Mouse (Mus musculus) frontal cortex, postnatal 36 days (tissue): ENCODE measurements at regions not wholly inside any gene's neighbourhood (a gene's known extent, or its start where the extent isn't known, plus 50 kb on each side); places are given as distances from the start of the nearest gene placed in this dataset.

ENCODE experiments used
- DNase-seq, 2 experiments: peaks; one replicate each; pipeline ENCODE4 v3.0.0; 2022; ENCODE audit warnings: low spot score in 2 of 2

DNA sequence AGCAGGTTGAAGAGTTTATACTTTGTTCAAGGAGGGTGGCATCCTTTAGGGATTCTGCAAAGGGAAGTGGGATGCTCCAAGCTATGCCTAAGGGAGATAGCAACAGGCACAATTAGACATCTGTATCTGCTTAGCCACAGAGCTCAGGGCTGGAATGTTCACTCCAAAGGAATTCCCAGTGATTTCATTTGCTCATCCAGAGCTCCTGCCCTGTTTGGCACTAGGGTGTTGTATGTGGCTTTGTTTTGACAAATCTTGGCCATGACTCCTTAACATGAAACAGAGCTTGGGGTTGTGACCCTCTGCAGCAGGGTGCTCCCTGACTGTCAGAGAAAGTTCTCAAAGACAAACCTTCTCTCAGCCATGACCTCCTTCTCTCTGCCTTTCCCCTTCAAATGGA is 194.8 kb upstream of the 1810046K07Rik start:
- DNase-seq, result no peak

DNA sequence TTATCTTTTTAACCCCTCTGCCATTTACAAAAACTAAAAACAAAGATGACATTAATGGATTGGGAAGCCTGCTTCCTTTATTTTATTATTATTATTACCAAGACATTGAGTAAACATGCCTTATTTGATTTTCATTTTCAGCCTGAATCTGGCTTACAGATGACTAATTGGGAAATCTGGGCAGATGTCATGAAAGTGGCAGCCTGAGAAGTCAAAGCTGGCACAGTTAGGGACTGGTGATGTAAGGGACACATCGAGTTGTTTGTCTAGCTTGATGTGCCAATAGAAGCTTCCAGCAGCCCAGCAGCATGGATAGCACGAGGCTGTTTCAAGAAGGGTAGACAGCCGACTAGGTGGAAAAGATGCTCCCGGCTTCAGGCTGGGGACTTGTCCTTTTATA is 197.2 kb upstream of the 1810046K07Rik start:
- no peak for DNase-seq

DNA sequence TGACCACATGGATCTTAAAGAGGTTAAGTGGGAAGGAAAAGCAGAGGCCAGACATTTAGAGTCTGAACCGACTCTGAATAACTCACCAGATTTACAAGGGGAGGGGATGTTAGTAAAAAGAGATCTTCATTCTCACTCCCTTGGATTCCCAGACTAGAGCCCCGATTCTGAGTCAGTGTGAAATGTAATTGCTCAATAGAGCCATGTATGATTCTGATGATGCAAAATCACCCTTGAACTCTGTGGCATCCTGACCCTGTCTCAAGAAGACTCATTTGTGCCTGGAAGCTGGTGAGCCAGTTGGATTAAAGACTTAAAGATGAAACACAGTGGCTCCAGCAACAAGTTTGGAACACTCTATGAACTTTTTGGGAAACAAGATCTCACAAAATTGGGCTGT is 210.2 kb upstream of the 1810046K07Rik start:
- DNase-seq, result no peak

DNA sequence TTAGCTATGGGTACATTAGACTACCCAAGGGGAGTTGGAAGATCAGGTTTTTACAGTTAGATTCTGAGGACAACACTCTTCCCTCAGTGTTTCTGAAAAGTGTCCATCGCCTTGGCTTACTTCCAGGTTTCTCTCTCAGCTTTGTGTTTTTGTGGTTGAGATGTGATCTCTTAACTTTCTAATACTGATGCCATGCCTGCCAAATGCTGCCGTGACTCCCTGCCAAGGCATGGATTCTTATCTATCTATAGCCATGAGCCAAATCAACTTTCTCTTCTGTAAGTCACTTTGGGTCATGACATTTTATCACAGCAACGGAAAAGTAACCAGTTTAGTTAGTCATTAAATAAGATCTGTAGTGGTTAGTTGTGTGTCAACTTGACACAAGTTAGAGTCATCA is 213.2 kb upstream of the 1810046K07Rik start:
- DNase-seq, result no peak

DNA sequence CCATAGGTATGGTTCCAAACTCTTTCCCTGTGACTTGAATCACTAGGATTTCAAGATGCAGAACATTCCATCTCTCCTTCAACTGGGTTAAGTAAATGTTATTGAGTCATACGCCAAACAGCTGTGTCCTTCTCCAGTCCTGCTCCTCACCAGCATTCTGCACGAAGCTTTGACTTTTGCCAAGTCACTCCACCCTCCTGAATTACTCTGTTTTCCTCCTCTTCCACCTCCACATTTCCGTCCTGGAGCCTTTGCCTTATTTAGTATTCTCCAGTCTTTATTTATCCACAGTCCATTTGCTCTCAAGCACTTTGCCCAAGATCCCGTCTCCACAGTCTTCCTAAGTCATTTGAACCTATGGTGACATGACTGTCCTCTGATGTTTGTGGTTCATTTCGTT is 193.1 kb upstream of the Arhgap20 start:
- peak; percentile 7 to 11 for DNase-seq

DNA sequence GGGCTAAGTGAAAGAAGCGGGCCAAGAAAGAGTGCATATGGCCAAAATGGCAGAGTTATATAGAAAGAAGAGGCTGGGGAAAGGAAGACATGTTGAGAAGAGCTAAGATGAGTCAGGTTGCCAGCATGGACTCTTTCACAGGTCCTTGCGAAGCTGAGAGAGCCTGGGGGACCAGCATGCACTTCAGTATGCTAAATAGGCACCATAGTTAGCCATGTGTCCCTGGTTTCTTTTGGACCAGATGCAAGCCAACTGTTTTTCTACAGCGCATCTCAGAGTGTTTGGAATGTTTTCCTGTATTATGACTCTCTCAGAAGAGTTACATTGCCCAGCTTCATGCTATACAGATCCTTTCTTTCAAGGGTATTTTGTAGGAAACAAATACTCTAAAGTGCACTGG is 183.5 kb upstream of the Arhgap20 start:
- DNase-seq, result no peak

DNA sequence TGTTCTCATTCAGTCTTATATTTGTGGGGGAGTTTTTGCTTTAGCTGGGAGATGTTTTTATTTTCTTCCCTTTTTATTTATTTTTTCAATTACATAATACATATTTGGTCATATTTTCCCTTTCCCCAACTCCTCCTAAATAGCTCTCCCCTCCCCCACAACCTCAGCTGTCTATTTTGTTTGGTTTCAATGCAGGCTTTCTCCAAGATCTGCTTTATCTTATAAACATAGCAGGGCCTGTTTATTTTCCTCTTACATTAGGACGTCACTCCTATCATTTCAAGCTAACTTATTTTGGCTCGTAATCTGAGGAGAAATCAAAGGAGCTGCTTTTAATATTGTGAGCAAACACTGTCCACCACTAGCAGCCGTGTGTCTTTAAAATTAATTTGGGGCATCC is 171.4 kb upstream of the Arhgap20 start:
- no peak for DNase-seq

DNA sequence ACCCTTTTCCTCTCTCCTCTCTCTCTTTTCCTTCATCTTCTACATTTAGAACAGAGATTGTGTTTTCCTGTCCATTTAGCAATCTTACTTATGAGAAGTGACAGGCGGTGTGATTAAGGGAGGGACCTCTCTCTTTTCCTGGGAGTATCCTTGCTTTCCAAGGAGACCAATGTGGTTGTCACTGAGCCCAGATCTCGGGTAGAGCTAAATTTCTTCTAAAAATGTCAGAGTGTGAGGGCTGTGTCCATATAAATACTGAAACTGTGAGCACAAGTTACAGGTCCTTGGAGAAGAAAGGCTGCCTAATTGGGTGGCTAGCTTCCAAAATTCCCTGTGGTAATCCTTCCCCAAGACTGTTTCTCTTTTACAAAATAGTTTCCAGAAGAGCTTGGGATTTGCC is 166.4 kb upstream of the Arhgap20 start:
- DNase-seq, result no peak

DNA sequence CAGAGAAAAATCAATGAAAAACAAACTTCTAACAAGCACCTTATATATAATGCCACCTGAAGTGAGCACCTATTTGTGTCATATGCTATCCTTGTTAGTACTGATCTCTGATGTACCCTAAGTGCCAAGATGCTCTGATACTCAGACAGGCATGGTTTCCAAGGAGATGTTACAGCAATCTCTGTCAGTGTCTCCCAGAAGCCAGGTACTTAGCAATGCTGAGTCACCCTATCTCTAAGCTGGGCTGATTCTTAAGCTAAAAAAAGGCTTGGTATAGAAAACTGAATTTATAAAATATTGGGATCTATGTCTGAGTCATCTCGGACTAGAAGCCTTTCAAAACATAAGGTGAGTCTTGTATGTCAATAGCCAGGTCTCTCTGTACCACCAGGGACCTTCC is 157.0 kb upstream of the Arhgap20 start:
- no peak for DNase-seq

DNA sequence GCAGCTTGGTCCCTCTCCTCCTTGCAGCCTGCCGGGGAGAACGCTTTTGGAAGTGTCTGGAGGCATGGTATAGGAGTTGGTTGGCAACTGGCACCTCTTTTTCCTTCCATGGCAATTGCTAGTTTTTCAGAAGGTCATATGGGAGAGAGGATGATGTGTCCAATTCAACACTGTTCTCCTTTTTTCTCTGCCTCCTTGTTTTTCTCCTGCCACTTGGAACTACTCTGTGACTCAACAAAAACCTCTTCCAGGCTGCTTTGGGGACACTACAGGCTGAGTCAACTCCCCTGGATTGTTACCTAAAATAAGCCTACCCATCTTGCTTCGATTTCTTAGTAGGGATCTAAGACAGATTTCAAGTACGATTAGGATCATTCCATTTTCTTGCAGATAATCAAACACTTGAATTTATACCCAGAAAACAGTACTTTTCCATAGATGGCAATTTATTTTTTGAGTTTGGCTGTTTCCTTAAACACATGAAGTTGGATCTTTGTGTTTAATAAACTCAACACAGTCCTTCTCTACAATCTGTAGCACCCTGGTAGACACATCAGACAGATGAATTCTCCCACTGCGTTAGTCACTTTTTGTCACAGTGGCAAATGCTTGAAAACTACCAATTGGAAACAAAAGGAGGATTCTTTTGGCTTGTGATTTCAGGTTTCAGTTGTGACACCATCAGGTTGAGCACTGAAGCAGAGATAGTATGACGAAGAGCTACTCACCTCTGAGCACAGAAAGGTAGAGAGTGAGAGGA is 156.3 kb upstream of the Arhgap20 start:
- DNase-seq, result peak in 1 of 2 experiments; percentile 20

DNA sequence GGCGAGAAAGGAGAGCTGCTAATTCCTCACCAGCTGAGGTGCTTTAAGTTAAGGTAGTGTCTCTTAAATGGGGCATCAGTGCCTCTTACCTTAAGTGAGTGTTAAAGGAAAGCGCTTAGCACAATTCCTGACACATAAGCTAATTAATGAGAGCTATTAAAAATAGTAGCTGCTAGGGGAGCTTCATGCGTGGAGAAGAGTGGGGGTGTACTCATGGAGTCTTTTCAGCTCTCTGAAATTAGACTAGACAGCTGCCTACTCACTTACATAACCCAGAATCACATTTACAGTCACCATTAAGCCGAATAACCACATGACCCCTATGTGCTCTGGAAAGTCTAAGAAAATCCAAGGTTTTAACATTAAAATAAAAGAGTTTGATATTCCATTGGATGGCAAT is 139.0 kb upstream of the Arhgap20 start:
- peak in 1 of 2 experiments; percentile 27 for DNase-seq

DNA sequence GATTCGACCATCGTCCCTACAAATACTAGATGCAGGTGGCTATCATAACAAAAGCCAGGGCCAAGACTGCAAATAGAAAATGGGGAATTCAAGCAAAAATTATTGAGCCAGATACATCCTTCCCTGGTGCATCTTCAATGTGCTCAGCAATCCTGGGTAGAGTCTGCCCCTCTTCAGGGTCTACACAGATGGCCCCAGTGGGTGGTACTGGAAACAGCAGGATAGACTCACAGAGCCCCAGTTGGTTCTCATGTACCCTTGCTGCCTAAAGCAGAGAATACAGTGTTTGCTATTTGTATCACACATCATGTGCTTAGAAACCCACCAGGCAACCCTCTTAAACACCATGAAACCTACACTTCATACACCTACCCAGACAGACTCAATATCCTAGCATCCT is 129.0 kb upstream of the Arhgap20 start:
- DNase-seq, result no peak

DNA sequence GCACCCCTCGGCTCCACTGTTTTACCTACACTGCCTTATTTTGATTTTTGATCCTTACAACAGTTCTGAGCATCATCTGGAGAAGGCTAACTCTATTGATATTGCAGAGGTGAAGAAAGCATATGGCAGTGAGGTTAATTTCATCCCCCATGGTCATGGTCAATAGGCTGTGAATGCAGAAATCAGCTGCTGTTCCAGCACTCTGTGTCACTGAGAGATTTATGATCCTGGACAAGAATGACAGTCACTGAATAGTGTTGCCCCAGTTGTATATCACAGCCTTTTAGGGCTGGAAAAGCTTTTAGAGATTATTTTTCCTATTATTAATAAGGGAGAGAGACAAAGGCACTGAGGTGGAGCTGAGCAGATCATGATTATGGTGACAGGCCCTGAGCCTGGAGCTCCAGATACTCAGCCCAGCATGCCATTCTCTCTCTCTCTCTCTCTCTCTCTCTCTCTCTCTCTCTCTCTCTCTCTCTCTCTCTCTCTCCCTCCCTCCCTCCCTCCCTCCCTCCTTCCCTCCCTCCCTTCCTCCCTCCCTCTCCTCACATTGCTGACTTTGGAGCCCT is 128.5 kb upstream of the Arhgap20 start:
- DNase-seq, result no peak

DNA sequence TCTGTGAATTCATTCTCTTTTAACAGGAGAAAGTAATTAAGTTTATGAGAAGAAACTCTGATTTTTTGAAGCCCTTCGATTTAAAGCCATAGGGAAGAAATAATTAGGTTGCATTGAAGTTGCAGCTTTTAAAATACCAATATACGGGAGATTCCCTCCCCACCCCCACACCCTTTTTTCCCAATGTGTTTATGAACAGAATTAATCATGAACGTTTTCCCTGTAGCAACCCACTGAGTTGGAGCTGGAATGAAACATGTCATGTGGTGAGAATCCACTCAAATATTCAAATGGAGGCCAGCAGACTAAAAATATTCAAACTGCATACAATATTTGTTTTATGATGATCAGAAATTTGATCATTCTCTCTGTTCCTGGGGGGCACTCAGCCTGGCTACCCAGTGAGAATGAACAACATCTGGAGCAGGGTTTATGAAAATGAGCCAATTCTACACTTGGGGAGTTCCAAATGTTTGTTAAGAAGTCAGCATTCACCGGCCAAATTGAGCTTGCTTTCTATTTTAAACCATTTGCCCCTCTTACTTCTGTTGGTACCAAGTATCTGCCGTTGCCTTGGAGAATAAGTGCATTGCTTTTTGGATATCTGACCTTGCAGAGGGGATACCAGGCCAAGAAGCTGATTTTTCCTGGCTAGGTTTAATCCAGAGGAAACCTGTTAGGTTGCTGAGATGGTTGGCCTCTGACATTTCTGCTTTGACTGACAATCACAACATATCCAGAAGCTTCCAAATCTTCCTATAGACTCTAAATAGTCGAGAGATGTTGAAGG is 127.8 kb upstream of the Arhgap20 start:
- DNase-seq, result no peak

DNA sequence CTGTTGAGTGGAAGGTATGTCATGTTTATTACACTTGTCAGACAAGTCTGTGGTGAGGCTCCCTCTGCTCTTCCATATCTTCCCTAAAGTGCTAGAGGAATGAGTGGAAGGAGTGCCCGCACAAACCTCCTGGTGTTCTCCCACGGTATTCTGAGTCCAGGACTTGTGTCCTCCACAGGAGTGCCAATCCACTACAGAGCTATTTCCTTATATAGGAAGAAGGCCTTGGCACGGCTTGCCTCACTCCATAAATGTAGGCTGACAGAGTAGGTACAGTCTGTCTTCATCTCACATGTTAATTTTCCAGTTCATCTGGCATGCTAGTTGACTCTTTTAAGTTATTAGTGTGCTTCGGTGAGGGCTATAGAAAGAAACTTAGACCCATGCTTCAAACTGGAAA is 123.4 kb upstream of the Arhgap20 start:
- DNase-seq, result peak; percentile 23 to 60

DNA sequence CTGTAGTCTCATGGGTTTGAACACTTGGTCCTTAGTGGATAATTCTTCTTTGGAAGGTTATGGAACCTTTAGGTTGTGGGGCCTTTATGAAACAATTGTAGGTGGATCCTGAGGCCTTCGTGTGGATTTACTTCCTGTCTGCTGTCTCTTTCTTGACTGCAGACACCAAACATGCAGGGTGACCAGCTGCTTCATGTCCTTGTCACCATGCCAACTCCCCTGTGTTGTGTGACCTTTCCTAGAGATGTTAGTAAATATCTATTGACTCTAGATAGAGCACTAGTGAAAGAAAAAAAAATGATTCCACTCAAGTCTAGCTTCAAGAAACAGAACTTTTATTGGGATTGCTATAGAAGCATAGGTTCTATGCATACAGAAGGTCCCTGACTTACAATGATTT is 119.7 kb upstream of the Arhgap20 start:
- no peak for DNase-seq

DNA sequence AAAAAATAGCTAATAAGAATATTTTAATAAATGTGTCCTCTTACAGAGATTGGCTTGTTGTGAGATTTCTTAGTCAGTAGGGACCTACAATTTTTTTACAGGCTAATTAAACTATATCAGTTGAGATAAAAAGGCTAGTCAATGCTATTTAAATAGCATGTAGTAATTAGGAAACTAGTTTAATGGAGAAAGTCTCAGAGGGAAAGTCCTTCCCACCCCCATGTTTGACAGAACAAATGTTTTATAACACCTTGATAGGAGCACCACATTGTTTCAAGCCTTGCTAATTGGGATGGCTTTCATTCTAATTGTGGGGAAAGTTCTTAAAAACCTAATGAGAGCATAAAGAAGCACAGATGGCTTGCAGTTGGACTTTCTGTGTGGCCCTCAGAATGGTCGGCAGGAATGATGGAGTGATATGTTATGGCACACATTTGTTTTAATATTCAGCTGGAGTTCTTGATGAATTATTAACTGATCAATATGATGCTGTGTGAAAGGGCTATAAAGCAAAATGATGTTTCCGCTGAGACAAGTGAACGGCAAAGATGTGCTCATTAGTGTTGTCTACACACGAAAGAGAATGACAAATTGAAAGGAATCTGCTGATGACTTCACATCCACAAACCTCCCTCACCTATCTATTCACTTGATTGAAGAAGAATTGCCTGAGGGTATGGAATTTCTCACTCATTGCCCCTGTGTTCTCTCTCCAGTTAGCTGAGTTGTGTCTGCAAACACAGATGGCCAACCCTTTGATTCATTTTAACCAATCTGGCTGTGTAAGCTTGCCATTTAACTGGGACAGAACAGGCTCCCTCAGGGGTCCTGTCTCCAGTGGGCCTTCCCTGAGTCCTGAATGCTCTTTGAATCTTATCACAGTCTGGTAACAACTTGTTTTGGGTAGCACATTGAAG is 111.5 kb upstream of the Arhgap20 start:
- DNase-seq, result no peak

DNA sequence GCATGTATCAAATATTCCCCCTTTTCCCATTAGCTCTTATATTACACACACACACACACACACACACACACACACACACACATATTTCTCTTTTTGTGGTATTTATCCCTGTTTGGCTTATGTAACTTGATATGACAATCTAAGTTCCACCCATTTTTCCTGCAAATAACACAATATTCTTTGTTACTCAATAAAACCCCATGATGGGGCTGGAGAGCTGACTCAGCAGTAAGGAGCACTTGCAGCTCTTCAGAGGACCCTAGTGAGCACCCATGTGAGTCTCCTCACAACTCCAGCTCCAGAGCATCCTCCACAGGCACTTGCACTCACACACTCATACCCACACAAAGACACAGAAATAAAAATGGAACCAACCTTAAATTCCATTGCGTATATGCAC is 110.5 kb upstream of the Arhgap20 start:
- DNase-seq, result no peak

DNA sequence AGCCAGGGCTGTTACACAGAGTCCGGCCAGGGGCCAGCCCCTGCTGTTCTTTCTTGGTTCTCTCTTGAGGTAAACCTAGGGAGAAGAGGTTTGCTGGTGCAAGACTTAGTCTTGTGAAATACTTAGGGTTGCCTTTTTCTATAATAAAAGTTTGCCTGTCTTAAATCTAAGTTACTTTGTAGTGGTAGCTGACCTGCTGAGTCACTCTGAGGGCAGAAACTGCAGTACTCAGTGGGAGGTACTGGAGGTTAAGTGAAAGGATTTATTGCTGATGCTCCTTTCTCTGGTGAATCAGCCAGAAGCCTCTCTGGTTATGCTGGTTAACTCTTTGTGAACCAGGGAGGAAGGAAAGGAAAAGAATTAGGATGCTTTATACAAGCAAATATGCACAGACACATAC is 107.3 kb upstream of the Arhgap20 start:
- no peak for DNase-seq

DNA sequence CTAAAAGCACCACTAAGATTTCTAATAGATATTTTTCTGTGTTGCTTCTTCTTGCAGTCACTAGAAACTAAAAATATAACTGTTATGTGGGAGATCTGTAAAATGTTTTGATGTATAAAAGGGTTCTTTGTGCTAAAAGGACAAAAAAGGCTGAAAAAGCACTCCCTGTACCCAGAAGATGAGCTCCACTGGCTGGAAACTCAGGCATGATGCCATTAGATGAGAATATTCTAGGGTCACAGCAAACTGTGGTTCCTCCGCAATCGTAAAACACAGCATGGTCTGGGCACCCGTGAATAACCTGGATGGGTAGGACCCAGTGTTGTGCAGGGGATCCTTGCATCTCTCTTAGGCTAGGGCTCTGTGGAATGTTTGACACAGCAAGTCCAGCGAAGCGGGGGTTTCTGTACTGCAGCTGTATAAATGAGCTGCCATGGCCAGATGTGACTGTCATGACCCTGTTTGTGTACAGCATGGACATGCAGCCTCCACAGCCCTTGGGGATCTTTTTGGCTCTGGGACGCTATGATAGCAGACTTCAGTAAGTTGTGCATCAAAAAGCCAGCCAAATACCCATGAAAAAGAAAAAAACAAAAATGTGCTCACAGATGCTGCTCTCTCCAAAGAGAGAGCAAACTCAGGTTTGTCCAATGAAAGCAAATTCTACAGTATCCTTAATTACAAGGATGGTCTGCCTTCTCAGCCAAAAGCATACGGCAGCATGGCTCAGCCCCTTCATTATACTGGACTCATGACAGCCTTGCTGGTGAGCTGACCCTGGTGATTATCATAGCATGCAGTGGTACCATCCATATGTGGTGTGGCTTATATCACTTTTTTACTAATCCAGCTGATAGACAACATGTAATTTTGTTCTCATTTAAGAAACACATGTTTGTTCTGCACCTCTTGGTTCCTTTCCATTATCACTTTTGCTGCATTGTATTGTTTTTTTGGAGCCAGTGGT is 103.9 kb upstream of the Arhgap20 start:
- DNase-seq, result peak; percentile 9 to 40

DNA sequence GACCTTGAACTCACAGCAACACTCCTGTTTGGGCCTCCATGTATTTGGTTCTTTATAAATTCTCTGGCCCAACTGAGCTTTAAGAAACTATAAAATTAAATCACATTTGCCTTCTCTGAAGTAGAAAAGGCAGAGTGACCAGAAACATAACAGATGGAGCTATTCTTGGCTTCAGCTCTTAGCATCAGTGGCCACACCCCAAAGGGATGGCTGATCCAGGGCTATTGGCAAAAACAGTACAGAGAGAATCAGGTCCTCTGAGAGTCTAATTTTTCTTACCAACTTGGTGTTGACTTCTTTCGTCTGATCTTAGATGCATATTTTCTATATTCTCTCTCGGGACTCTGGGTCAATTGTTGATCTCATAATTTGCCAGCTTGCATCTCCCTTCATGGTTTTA is 103.2 kb upstream of the Arhgap20 start:
- no peak for DNase-seq
